Mouse (Mus musculus) adrenal gland, postnatal 10 days (tissue): ENCODE results near the gene Gtf2a2. TPM values are rescaled to one million over a fixed set of nuclear protein-coding genes. Genes with fewer than 3 reads are reported as not detected.

Experiments
- DNase-seq: peaks from one replicate; pipeline ENCODE4 v3.0.0; 2021; ENCODE audit warnings: mixed read lengths
- long read RNA-seq, 2 experiments: library from polyadenylated mRNA; stranded (forward); transcript quantifications; one replicate each; pipeline ENCODE4 v2.0.0; 2021
- total RNA-seq, 2 experiments: library from RNA; stranded (reverse); gene quantifications; 2 replicates each; pipeline ENCODE4 v1.2.3; 2021

The Gtf2a2 gene
- 10 to 100 TPM; 75.6 to 78.4 TPM for total RNA-seq
- long read RNA-seq, experiment 1, transcript Gtf2a2-202 (5 exons, 893 nt): major isoform, 49 of 78 reads
- long read RNA-seq, experiment 1, partial matches to known transcripts: 1 of 78 reads
- long read RNA-seq, experiment 1, other reads (novel, unspliced or antisense): 24 of 78 reads
- long read RNA-seq, experiment 2, transcript Gtf2a2-202 (5 exons, 893 nt): major isoform, 45 of 52 reads
- long read RNA-seq, experiment 2, partial matches to known transcripts: 2 of 52 reads
- long read RNA-seq, experiment 2, other reads (novel, unspliced or antisense): 1 of 52 reads

GRCm38 (mm10) chr9:70012408-70012901, at the start of gene Gtf2a2:
Gtf2a2 (plus strand) TSS chr9:70012550.
- peak; percentile 96 for DNase-seq

GRCm38 (mm10) chr9:69964370-69964769, 48.0 kb upstream of the Gtf2a2 start:
- DNase-seq: no peak

GRCm38 (mm10) chr9:69985526-69985925, 26.8 kb upstream of the Gtf2a2 start:
- DNase-seq: no peak

GRCm38 (mm10) chr9:69986063-69986462, 26.3 kb upstream of the Gtf2a2 start:
- no peak for DNase-seq

GRCm38 (mm10) chr9:69986571-69986970, 25.8 kb upstream of the Gtf2a2 start:
- no peak for DNase-seq

GRCm38 (mm10) chr9:69987579-69987978, 24.8 kb upstream of the Gtf2a2 start:
- peak; percentile 79 for DNase-seq

- DNase-seq: no peak
Measured at GRCm38 (mm10) chr9:69988706-69989302, 23.5 kb upstream of the Gtf2a2 start.

GRCm38 (mm10) chr9:69989303-69990121, 22.8 kb upstream of the Gtf2a2 start, which contains the start of gene Bnip2:
Bnip2 (plus strand) TSS chr9:69989466.
- peak; percentile 99 for DNase-seq

- no peak for DNase-seq
Measured at GRCm38 (mm10) chr9:69990346-69990745, 22.0 kb upstream of the Gtf2a2 start.

GRCm38 (mm10) chr9:69992841-69993277, 19.5 kb upstream of the Gtf2a2 start:
- DNase-seq: no peak

GRCm38 (mm10) chr9:69993479-69993878, 18.9 kb upstream of the Gtf2a2 start:
- DNase-seq: no peak

GRCm38 (mm10) chr9:69994547-69994946, 17.8 kb upstream of the Gtf2a2 start:
- DNase-seq: no peak

- DNase-seq: no peak
Measured at GRCm38 (mm10) chr9:69999318-69999717, 13.0 kb upstream of the Gtf2a2 start.

GRCm38 (mm10) chr9:70003516-70003915, 8.8 kb upstream of the Gtf2a2 start:
- no peak for DNase-seq

- no peak for DNase-seq
Measured at GRCm38 (mm10) chr9:70006984-70007383, 5.4 kb upstream of the Gtf2a2 start.

GRCm38 (mm10) chr9:70007506-70008248, 4.7 kb upstream of the Gtf2a2 start:
- no peak for DNase-seq

- DNase-seq: no peak
Measured at GRCm38 (mm10) chr9:70009754-70010304, 2.5 kb upstream of the Gtf2a2 start.

- no peak for DNase-seq
Measured at GRCm38 (mm10) chr9:70010781-70011473, 1.4 kb upstream of the Gtf2a2 start.

GRCm38 (mm10) chr9:70011537-70012407, 578 bp upstream of the Gtf2a2 start:
- DNase-seq: no peak

GRCm38 (mm10) chr9:70015632-70016031, 3.3 kb downstream of the Gtf2a2 start:
- no peak for DNase-seq
